Mouse (Mus musculus): ENCODE measurements around the gene Pard3. TPM values are rescaled to one million over a fixed set of nuclear protein-coding genes. Genes with fewer than 3 reads are reported as not detected.

The Pard3 gene
- polyA plus RNA-seq, 1 experiment from 2014 or later: 14.5 TPM

- H3K27me3 ChIP-seq (replicated peaks; ENCODE audit: control insufficient read depth, insufficient read depth, low read length): no peaks in the 10 kb centered on the region
- no peak overlapping the region for H3K9ac ChIP-seq (ENCODE audit: low read depth, low read length)
- H3K9me3 ChIP-seq (ENCODE audit: control insufficient read depth, low read length): no peaks in the 10 kb centered on the region
- no peak for ATAC-seq (replicated peaks; ENCODE audit: low FRiP score)
- no peak for DNase-seq (ENCODE audit: low spot score)
- 76% methylated on average over 14 of the region's 15 CpGs for WGBS
- H3K27ac ChIP-seq (ENCODE audit: low read depth, low read length): no peak overlapping the region
- H3K36me3 ChIP-seq (ENCODE audit: control insufficient read depth, insufficient read depth, low read length): no peaks in the 10 kb centered on the region
- no peak overlapping the region for H3K4me2 ChIP-seq
- no peaks in the 10 kb centered on the region for H3K4me1 ChIP-seq (replicated peaks; ENCODE audit: control insufficient read depth, insufficient read depth, low read length)
- no peak overlapping the region for H3K4me3 ChIP-seq (ENCODE audit: low read depth, low read length)
Observed at GRCm38 (mm10) chr8:127229325-127230232, 165.9 kb downstream of the Pard3 start.

- Histone ChIP-seq H3K4me2 (no peak overlapping the region), H3K27ac (ENCODE audit: low read depth, low read length) (no peak overlapping the region), H3K4me3 (ENCODE audit: low read depth, low read length) (no peak overlapping the region), H3K36me3 (ENCODE audit: control insufficient read depth, insufficient read depth, low read length) (no peaks in the 10 kb centered on the region), H3K27me3 (replicated peaks; ENCODE audit: control insufficient read depth, insufficient read depth, low read length) (no peaks in the 10 kb centered on the region), H3K9ac (ENCODE audit: low read depth, low read length) (no peak overlapping the region), H3K4me1 (replicated peaks; ENCODE audit: control insufficient read depth, insufficient read depth, low read length) (no peaks in the 10 kb centered on the region), H3K9me3 (ENCODE audit: control insufficient read depth, low read length) (no peaks in the 10 kb centered on the region)
- ATAC-seq (replicated peaks; ENCODE audit: low FRiP score) (no peak), DNase-seq (ENCODE audit: low spot score) (no peak)
- 83% methylated on average over 8 of the region's 8 CpGs for WGBS
Observed at GRCm38 (mm10) chr8:127230233-127230595, 166.5 kb downstream of the Pard3 start.

- H3K4me3 ChIP-seq (ENCODE audit: low read depth, low read length): no peak overlapping the region
- no peaks in the 10 kb centered on the region for H3K4me1 ChIP-seq (replicated peaks; ENCODE audit: control insufficient read depth, insufficient read depth, low read length)
- no peaks in the 10 kb centered on the region for H3K27me3 ChIP-seq (replicated peaks; ENCODE audit: control insufficient read depth, insufficient read depth, low read length)
- no peak for DNase-seq (ENCODE audit: low spot score)
- H3K9me3 ChIP-seq (ENCODE audit: control insufficient read depth, low read length): no peaks in the 10 kb centered on the region
- H3K4me2 ChIP-seq: no peak overlapping the region
- no peak overlapping the region for H3K27ac ChIP-seq (ENCODE audit: low read depth, low read length)
- no peak for ATAC-seq (replicated peaks; ENCODE audit: low FRiP score)
- H3K9ac ChIP-seq (ENCODE audit: low read depth, low read length): no peak overlapping the region
- WGBS: 86% methylated on average over 4 of the region's 4 CpGs
- H3K36me3 ChIP-seq (ENCODE audit: control insufficient read depth, insufficient read depth, low read length): no peaks in the 10 kb centered on the region
Observed at GRCm38 (mm10) chr8:127243351-127243750, 179.7 kb downstream of the Pard3 start.

GRCm38 (mm10) chr8:127243841-127244240 lies 180.1 kb downstream of the Pard3 start:
- no peak for DNase-seq (ENCODE audit: low spot score)
- H3K4me3 ChIP-seq (ENCODE audit: low read depth, low read length): no peak overlapping the region
- no peak overlapping the region for H3K9ac ChIP-seq (ENCODE audit: low read depth, low read length)
- no peaks in the 10 kb centered on the region for H3K9me3 ChIP-seq (ENCODE audit: control insufficient read depth, low read length)
- no peaks in the 10 kb centered on the region for H3K36me3 ChIP-seq (ENCODE audit: control insufficient read depth, insufficient read depth, low read length)
- H3K27me3 ChIP-seq (replicated peaks; ENCODE audit: control insufficient read depth, insufficient read depth, low read length): no peaks in the 10 kb centered on the region
- no peaks in the 10 kb centered on the region for H3K4me1 ChIP-seq (replicated peaks; ENCODE audit: control insufficient read depth, insufficient read depth, low read length)
- no peak for ATAC-seq (replicated peaks; ENCODE audit: low FRiP score)
- H3K27ac ChIP-seq (ENCODE audit: low read depth, low read length): no peak overlapping the region
- WGBS: 73% methylated on average over 11 of the region's 11 CpGs
- H3K4me2 ChIP-seq: no peak overlapping the region

GRCm38 (mm10) chr8:127250746-127251145 lies 187.1 kb downstream of the Pard3 start:
- H3K4me3 ChIP-seq (ENCODE audit: low read depth, low read length): no peak overlapping the region
- H3K36me3 ChIP-seq (ENCODE audit: control insufficient read depth, insufficient read depth, low read length): no peaks in the 10 kb centered on the region
- 64% methylated on average over 4 of the region's 4 CpGs for WGBS
- no peak overlapping the region for H3K9ac ChIP-seq (ENCODE audit: low read depth, low read length)
- H3K27ac ChIP-seq (ENCODE audit: low read depth, low read length): no peak overlapping the region
- no peaks in the 10 kb centered on the region for H3K27me3 ChIP-seq (replicated peaks; ENCODE audit: control insufficient read depth, insufficient read depth, low read length)
- H3K4me2 ChIP-seq: no peak overlapping the region
- DNase-seq (ENCODE audit: low spot score) (no peak), ATAC-seq (replicated peaks; ENCODE audit: low FRiP score) (no peak)
- H3K9me3 ChIP-seq (ENCODE audit: control insufficient read depth, low read length): no peaks in the 10 kb centered on the region
- 0 out of 2 replicates have a peak, but pooled peaks cover 4% of the 10 kb centered on the region for H3K4me1 ChIP-seq (replicated peaks; ENCODE audit: control insufficient read depth, insufficient read depth, low read length)

GRCm38 (mm10) chr8:127251476-127251875 lies 187.8 kb downstream of the Pard3 start:
- WGBS: 81% methylated on average over 3 of the region's 3 CpGs
- Histone ChIP-seq H3K4me1 (replicated peaks; ENCODE audit: control insufficient read depth, insufficient read depth, low read length) (0 out of 2 replicates have a peak, but pooled peaks cover 4% of the 10 kb centered on the region), H3K9me3 (ENCODE audit: control insufficient read depth, low read length) (no peaks in the 10 kb centered on the region), H3K9ac (ENCODE audit: low read depth, low read length) (no peak overlapping the region), H3K4me2 (no peak overlapping the region), H3K27ac (ENCODE audit: low read depth, low read length) (no peak overlapping the region), H3K4me3 (ENCODE audit: low read depth, low read length) (no peak overlapping the region), H3K36me3 (ENCODE audit: control insufficient read depth, insufficient read depth, low read length) (no peaks in the 10 kb centered on the region), H3K27me3 (replicated peaks; ENCODE audit: control insufficient read depth, insufficient read depth, low read length) (no peaks in the 10 kb centered on the region)
- DNase-seq (ENCODE audit: low spot score): no peak
- ATAC-seq (replicated peaks; ENCODE audit: low FRiP score): no peak

GRCm38 (mm10) chr8:127251985-127252384 lies 188.3 kb downstream of the Pard3 start:
- Histone ChIP-seq H3K4me2 (no peak overlapping the region), H3K4me1 (replicated peaks; ENCODE audit: control insufficient read depth, insufficient read depth, low read length) (0 out of 2 replicates have a peak, but pooled peaks cover 4% of the 10 kb centered on the region), H3K27me3 (replicated peaks; ENCODE audit: control insufficient read depth, insufficient read depth, low read length) (no peaks in the 10 kb centered on the region), H3K27ac (ENCODE audit: low read depth, low read length) (no peak overlapping the region), H3K4me3 (ENCODE audit: low read depth, low read length) (no peak overlapping the region), H3K36me3 (ENCODE audit: control insufficient read depth, insufficient read depth, low read length) (no peaks in the 10 kb centered on the region), H3K9me3 (ENCODE audit: control insufficient read depth, low read length) (no peaks in the 10 kb centered on the region), H3K9ac (ENCODE audit: low read depth, low read length) (no peak overlapping the region)
- DNase-seq (ENCODE audit: low spot score) (no peak), ATAC-seq (replicated peaks; ENCODE audit: low FRiP score) (no peak)
- 78% methylated on average over 13 of the region's 13 CpGs for WGBS

- no peak for ATAC-seq (replicated peaks; ENCODE audit: low FRiP score)
- 83% methylated on average over 7 of the region's 7 CpGs for WGBS
Observed at GRCm38 (mm10) chr8:127254625-127255024, 190.9 kb downstream of the Pard3 start.

GRCm38 (mm10) chr8:127257086-127257485 lies 193.4 kb downstream of the Pard3 start:
- H3K9me3 ChIP-seq (ENCODE audit: control insufficient read depth, low read length): no peaks in the 10 kb centered on the region
- DNase-seq (ENCODE audit: low spot score) (no peak), ATAC-seq (replicated peaks; ENCODE audit: low FRiP score) (no peak)
- 90% methylated on average over 3 of the region's 3 CpGs for WGBS
- no peaks in the 10 kb centered on the region for H3K4me1 ChIP-seq (replicated peaks; ENCODE audit: control insufficient read depth, insufficient read depth, low read length)
- H3K27ac ChIP-seq (ENCODE audit: low read depth, low read length): no peak overlapping the region
- H3K4me3 ChIP-seq (ENCODE audit: low read depth, low read length): no peak overlapping the region
- H3K36me3 ChIP-seq (ENCODE audit: control insufficient read depth, insufficient read depth, low read length): no peaks in the 10 kb centered on the region
- H3K4me2 ChIP-seq: no peak overlapping the region
- H3K27me3 ChIP-seq (replicated peaks; ENCODE audit: control insufficient read depth, insufficient read depth, low read length): no peaks in the 10 kb centered on the region
- no peak overlapping the region for H3K9ac ChIP-seq (ENCODE audit: low read depth, low read length)

More at GRCm38 (mm10) chr8:127254625-127255024, 190.9 kb downstream of the Pard3 start:
- no peaks in the 10 kb centered on the region for H3K9me3 ChIP-seq (ENCODE audit: control insufficient read depth, low read length)
- no peaks in the 10 kb centered on the region for H3K36me3 ChIP-seq (ENCODE audit: control insufficient read depth, insufficient read depth, low read length)
- no peak overlapping the region for H3K27ac ChIP-seq (ENCODE audit: low read depth, low read length)
- DNase-seq (ENCODE audit: low spot score): no peak
- H3K4me1 ChIP-seq (replicated peaks; ENCODE audit: control insufficient read depth, insufficient read depth, low read length): 0 out of 2 replicates have a peak, but pooled peaks cover 4% of the 10 kb centered on the region
- no peaks in the 10 kb centered on the region for H3K27me3 ChIP-seq (replicated peaks; ENCODE audit: control insufficient read depth, insufficient read depth, low read length)
- no peak overlapping the region for H3K9ac ChIP-seq (ENCODE audit: low read depth, low read length)
- H3K4me2 ChIP-seq: no peak overlapping the region
- no peak overlapping the region for H3K4me3 ChIP-seq (ENCODE audit: low read depth, low read length)
